Mouse (Mus musculus) large intestine, adult 2 months (tissue): ENCODE results near the gene Psmb5. TPM values are rescaled to one million over a fixed set of nuclear protein-coding genes. Genes with fewer than 3 reads are reported as not detected.
A peak's percentile ranks its signal among the peaks of the same experiment; 100 is the strongest.

Experiments
- DNase-seq: peaks from one replicate; pipeline ENCODE4 v3.0.0-alpha.2; 2012; ENCODE audit warnings: low read depth, low spot score
- WGBS: fragments of 180-500 bp; shearing (Covaris S2); methylation state at CpG from one replicate; pipeline ENCODE4 v1.1.7; 2018; 5-methylcytosine and 5-hydroxymethylcytosine counted together
- polyA plus RNA-seq: library from polyadenylated mRNA; depleted of rRNA; stranded (reverse); fragments of >200 nt; gene quantifications from 2 replicates; pipeline ENCODE4 v1.2.3, GENCODE M21; 2012; rRNA removed

Psmb5 gene
- polyA plus RNA-seq = 182 and 183 TPM in 2 replicates

DNA sequence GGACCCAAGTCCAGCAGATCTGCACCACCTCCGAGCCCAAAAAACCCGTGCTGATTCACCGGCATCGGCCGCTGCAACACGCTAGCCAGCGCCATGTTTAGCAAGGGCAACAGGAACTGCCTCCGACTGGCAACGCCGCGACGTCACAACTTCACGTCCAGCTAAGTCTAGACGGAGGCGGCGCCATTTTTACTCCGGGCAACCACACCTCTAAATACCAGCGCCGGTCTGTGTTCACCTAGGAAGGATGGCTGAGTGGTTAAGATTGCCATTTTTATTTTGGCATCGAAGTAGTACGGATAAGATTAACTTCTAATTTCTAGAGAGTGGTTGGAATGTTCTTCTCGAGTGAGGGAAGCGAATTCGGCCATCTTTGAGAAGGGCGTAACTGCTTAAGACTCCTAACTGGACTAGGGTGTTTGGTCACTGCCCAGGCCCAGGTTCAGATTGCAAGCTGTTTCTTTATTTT lies at the start of gene Psmb5:
TSS of gene Psmb5 (minus strand) at position 126 of the 469 bp plus-strand sequence.
- WGBS = 1% methylated on average over 25 of the region's 25 CpGs

GRCm38 (mm10) chr14:54664477-54665222 lies 46.8 kb upstream of the Psmb5 start:
- no peak for DNase-seq
- 91% methylated on average over 10 of the region's 10 CpGs for WGBS

More for the DNA sequence above, at the start of gene Psmb5:
- DNase-seq = no peak

GRCm38 (mm10) chr14:54660009-54660408 lies 42.2 kb upstream of the Psmb5 start:
- 85% methylated on average over 2 of the region's 2 CpGs for WGBS
- no peak for DNase-seq

- WGBS = 3% methylated on average over 12 of the region's 12 CpGs
- no peak for DNase-seq
These were observed 35.7 kb upstream of the Psmb5 start for GRCm38 (mm10) chr14:54653496-54653895.

- WGBS = 0% methylated on average over 7 of the region's 7 CpGs
- no peak for DNase-seq
These were observed 35.0 kb upstream of the Psmb5 start for GRCm38 (mm10) chr14:54652787-54653186.

- 78% methylated on average over 4 of the region's 4 CpGs for WGBS
- no peak for DNase-seq
These were observed 33.7 kb upstream of the Psmb5 start for GRCm38 (mm10) chr14:54651556-54651955.

DNA sequence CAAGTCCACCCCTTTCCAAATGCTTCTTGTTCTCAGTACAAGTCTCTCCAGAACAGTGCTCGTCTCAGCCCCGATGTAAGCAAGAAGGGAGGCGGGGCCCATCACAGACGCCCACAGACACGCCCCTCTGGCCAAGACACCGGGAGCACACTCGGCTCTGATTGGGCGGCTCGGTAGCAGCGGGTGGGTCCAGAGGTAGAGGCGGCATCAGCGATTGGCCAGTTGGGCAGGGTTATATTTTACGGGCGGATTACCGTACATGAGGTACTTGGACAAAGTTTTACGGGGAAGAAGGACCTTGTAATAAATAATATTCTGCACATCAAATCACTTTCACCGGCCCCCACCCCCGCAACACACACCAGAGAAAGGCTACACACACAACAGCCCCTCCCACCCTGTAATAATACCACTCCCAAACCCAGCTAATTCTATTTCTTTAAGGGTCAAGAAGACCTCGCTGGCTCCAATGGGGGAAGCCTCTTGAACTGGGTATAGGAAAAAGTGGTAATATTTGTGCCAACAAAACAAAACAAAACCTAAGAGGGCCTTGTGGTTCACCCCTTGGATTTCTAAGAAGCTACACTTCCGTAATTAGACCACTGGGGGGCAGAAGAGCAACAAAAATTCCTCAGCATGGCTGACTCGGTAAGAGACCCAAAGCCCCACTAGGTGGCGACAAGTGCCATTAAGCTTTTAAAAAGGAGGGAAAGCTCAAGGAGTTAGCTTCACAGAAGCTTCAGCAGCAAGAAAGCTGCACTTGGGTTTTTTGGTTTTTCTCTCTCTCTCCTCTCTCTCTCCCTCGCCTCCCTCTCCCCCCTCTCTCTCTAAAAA lies 33.0 kb upstream of the Psmb5 start:
- peak; percentile 77 for DNase-seq
- WGBS = 39% methylated on average over 23 of the region's 23 CpGs

DNA sequence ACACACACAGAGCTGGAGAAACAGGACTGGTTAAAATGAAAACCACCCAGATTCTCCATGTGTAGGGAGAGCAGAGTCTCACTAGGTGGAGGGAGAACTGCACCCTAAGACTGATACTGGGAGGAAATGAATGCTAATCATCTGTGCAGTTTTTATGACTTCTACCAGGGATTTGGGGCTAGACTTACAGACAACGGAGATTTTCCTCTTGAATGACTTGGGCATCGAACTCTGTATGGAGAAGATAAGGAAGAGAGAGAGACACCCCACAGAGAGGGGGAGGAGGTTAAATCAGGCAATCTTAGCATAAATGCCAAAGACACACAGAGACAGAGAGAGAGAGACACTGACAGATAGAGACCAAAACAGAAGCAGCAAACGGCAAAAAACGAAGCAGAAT lies 30.1 kb upstream of the Psmb5 start:
- no peak for DNase-seq
- WGBS = 75% methylated on average over 4 of the region's 4 CpGs

GRCm38 (mm10) chr14:54646898-54647636 lies 29.2 kb upstream of the Psmb5 start:
- WGBS = 88% methylated on average over 8 of the region's 8 CpGs
- DNase-seq = no peak

DNA sequence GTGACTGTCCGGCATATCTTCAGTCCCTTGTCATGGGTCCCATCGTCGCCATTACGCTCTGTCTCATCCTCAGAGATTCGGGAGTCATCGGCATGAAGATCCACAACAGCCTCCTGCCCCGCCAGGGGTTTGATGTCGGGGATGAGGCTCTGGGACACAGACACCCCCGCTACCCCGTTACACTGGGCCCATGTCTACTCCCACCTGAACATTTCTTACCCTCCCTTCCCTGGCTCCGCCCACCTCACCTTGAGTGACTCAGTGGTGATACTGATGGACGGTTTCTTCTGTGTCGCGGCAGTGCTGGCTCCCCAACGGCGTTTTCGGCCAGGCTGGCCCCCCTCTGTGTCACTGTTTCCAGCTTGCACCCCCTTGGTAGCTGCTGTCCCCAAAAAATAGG lies 28.6 kb upstream of the Psmb5 start:
- 92% methylated on average over 17 of the region's 17 CpGs for WGBS
- no peak for DNase-seq

DNA sequence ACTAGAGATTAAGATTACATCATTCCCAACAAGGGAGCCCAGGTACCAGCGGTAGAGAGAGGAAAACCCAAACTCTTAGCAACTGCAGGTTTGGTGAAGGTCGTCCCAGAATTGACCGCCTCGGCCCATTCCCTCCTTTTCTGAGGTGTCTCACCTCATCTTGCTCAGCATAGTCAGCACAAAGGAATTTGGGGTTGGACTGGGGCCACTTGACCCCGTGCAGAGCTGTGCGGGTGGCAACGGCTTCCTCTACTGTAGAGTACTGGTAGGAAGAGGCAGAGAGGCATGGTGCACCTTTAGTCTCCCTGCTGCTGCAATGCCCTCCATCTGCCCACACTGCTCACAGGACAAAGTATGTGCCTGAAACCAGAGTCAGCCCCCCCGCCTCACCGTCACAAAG lies 26.5 kb upstream of the Psmb5 start:
- 85% methylated on average over 9 of the region's 9 CpGs for WGBS
- no peak for DNase-seq

- WGBS = 84% methylated on average over 2 of the region's 2 CpGs
- no peak for DNase-seq
These were observed 25.2 kb upstream of the Psmb5 start for GRCm38 (mm10) chr14:54643011-54643410.

GRCm38 (mm10) chr14:54642224-54642944 lies 24.6 kb upstream of the Psmb5 start:
- DNase-seq = no peak
- 85% methylated on average over 25 of the region's 25 CpGs for WGBS

- peak; percentile 54 for DNase-seq
- WGBS = under 1% methylated on average over 47 of the region's 52 CpGs
These were observed 23.6 kb upstream of the Psmb5 start, which contains the start of gene Cdh24 for GRCm38 (mm10) chr14:54641305-54641969. Cdh24 (minus strand) TSS chr14:54641364.

DNA sequence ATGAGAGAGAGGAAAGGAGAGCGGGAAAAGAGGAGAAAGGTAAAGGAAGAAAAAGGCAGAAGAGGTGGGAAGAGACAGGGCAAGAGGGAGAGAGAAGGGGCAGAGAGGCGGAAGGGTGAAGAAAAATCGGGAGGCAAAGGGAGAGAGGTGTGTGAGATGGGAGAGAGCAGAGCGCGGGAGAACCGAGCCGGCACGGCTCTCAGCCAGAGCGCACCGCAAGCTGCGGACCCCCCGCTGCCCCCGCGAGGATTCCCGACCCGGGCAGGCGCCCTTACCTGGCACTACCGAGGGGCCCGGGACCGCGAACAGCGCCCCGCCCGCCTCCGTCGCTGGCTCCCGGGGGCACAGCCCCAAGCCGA lies 23.1 kb upstream of the Psmb5 start, which contains the start of gene Gm17606:
TSS of gene Gm17606 (plus strand) at position 7 of the 359 bp plus-strand sequence.
- DNase-seq = no peak
- WGBS = 1% methylated on average over 21 of the region's 28 CpGs

DNA sequence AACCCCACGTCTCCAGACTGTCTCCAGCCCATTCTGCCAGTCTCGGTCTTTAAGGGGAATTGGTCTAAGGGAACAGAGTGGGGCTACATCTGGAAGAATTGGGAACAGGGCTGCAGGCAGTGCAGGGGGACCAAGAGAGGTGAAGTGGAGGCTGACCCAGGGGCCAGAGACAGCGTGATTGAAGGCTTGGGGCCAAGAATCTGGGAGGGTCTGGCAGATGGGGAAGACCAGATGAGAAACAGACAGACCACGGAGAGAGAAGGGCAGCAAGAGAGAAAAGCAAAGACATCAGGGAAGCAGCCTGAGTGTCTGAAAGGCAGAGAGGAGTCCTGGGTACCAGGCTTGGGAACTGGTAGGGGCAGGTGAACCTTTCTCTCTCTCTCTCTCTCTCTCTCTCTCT lies 22.3 kb upstream of the Psmb5 start:
- no peak for DNase-seq
- 56% methylated on average over 4 of the region's 4 CpGs for WGBS

- DNase-seq = no peak
- WGBS = 75% methylated on average over 5 of the region's 5 CpGs
These were observed 20.4 kb upstream of the Psmb5 start for GRCm38 (mm10) chr14:54638210-54638609.

DNA sequence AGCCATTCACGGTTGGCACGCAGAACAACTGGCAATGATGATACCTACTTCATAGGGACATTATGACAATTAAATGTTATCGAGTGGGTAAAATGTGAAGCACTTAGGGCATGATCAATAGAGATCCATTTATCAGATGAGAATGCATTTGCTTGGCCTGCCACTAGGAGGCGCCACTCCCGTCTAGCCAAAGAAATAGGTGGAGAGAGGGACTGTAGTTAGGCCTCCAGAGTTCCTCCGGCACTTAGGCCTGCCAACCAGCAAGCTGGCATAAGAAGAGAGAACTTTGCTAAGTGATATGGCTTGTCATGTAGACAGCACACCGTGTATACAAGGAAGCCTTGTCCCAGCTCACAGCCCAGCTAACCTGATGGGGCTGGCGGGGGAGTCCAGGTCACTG lies 19.1 kb upstream of the Psmb5 start:
- DNase-seq = no peak
- WGBS = 46% methylated on average over 8 of the region's 8 CpGs

GRCm38 (mm10) chr14:54634182-54634581 lies 16.4 kb upstream of the Psmb5 start:
- 71% methylated on average over 4 of the region's 4 CpGs for WGBS
- no peak for DNase-seq
